Mouse (Mus musculus) bone marrow, adult 2 months (tissue): ENCODE measurements around the gene Gprc5c. TPM values are rescaled to one million over a fixed set of nuclear protein-coding genes. Genes with fewer than 3 reads are reported as not detected.

ENCODE experiments used
- H3K27ac ChIP-seq: fragments of 200-500 bp; 2 replicates; pipeline ENCODE4 v1.5.1; 2012; ENCODE audit warnings: low read depth, mild to moderate bottlenecking, control low read depth, inconsistent platforms, low read length; ENCODE audit not compliant: control insufficient read depth, poor library complexity, insufficient read depth
- H3K4me1 ChIP-seq: fragments of 200-500 bp; 2 replicates; pipeline ENCODE4 v1.6.1; 2011; ENCODE audit warnings: low read length; ENCODE audit not compliant: control insufficient read depth, insufficient read depth
- H3K4me3 ChIP-seq: fragments of 200-500 bp; replicated peaks from 2 replicates; pipeline ENCODE3; 2011; ENCODE audit warnings: mild to moderate bottlenecking, low read depth, low read length, control low read depth; ENCODE audit not compliant: control insufficient read depth
- CTCF ChIP-seq: fragments of 200-500 bp; IDR thresholded peaks from 2 replicates; pipeline ENCODE4 v1.5.1; 2011; ENCODE audit warnings: low read length, control low read depth; ENCODE audit not compliant: control insufficient read depth, insufficient read depth
- POLR2A ChIP-seq: fragments of 200-500 bp; IDR thresholded peaks from 2 replicates; pipeline ENCODE4 v1.6.1; 2011; ENCODE audit warnings: low read depth, mild to moderate bottlenecking, control low read depth, low read length, borderline replicate concordance; ENCODE audit not compliant: control insufficient read depth
- WGBS: fragments of 180-500 bp; shearing (Covaris S2); methylation state at CpG from one replicate; pipeline ENCODE4 v1.1.7; 2018; 5-methylcytosine and 5-hydroxymethylcytosine counted together
- polyA plus RNA-seq: library from polyadenylated mRNA; stranded (reverse); fragments of >200 nt; gene quantifications from 2 replicates; pipeline ENCODE4 v1.2.4, GENCODE M21; 2011; ENCODE audit warnings: low replicate concordance; ENCODE audit not compliant: missing spikeins, insufficient read depth, insufficient read length

Gprc5c gene
- polyA plus RNA-seq, 1 experiment = 1.4 TPM

DNA sequence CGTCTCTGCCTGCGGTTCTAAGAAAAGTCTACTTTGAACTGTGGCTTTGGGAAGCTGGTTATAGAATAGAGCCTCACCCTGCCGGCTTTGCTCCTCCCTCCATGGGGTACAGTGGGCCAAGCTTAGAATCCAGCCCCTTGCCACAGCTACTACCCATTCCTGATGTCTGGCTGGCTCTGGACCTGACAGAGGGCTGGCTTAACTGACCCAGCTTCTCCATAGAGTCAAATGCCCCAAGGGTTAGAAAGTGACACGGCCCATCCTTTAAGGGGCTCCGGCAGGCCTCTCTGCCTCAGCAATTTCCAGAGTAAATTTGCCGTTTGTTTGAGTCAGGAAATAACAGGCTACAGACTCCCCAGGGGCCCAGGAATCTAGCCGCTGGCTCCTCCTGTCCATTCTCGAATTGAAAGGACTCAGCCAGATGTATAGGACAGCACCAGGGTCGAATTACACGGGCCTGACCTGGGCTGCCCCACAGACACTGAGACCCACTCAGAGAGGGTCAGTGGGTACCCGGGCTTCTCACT, 27.7 kb upstream of the Gprc5c start:
- WGBS = 82% methylated on average over 11 of the region's 11 CpGs
- H3K4me1 ChIP-seq = peaks cover 2% of the 10 kb centered on the region

DNA sequence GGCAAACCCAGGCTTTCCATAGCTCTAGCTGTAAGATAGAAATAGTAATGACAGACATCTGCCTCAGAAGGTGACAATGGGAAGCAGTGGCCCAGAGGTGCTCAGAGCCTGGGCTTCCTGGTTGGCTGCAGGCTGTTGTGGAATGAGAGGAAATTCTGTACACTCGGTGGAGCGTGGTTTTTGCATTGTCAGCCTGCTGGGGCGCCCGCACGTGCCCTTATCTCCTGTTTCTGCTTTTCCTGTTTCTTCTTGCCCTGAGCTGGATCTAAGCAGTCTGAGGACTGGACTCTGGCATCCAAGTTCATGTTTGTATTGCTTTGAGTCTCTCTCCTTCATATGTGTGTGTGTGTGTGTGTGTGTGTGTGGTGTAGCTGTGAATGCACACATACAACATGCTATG, 24.3 kb upstream of the Gprc5c start:
- Histone ChIP-seq H3K27ac (no peak overlapping the region), H3K4me3 (no peak overlapping the region), H3K4me1 (no peaks in the 10 kb centered on the region; the same call in 1 of the 2 replicates)
- WGBS = 5% methylated on average over 5 of the region's 5 CpGs
- TF ChIP-seq POLR2A (no peak), CTCF (no peak)

More for the DNA sequence above, 27.7 kb upstream of the Gprc5c start:
- TF ChIP-seq POLR2A (no peak), CTCF (no peak)
- Histone ChIP-seq H3K27ac (no peak overlapping the region), H3K4me3 (no peak overlapping the region)

DNA sequence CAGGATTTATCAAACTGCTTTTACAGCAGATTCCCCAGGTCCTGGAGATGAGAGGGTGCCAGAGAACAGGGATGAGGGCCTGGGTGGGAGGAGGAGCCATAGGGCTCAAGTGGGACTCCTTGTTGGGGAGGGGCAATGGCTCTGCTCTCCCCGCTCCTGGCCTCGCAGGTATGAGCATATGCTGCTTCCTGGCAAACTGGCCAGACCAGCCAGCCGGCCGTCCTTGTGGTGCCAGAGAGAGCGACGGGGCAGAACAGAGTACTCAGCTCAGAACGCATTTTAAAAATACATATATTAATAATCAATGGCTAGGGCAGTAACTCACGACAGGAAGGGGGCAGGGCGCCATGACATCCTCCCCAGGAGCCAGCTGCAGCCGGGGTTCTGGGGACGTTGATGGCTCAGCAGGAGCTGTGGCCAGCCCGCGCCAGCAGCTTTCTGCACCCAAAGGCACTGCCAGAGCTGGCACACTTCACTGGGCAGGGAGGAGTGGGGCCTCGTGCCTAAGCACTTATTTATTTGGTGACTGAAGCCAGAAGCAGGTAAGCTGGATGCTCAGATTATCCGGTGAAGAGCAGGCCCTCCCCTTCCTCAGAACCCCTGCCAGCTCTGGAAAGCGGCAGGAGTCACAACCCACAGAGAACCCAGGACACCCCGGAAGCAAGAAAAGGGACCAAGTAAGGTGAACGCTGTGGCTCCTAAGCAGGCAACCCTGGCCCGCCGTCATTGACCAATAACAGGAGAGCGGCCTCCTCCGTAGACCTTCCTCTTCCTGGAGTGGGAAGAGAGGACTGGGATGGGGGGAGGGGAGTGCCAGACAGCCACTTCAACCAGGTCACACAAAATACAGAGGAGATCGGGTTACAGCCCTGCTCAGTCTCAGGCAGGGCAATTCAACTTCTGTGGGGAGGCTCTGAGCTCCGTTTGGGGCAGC, 21.2 kb upstream of the Gprc5c start:
- H3K4me1 ChIP-seq = no peaks in the 10 kb centered on the region; the same call in 1 of the 2 replicates
- H3K27ac ChIP-seq = peak overlapping the region; percentile 17; the same call in 1 of the 2 replicates
- TF ChIP-seq CTCF (no peak), POLR2A (no peak)
- WGBS = 16% methylated on average over 24 of the region's 24 CpGs
- H3K4me3 ChIP-seq = peak overlapping the region; percentile 35

DNA sequence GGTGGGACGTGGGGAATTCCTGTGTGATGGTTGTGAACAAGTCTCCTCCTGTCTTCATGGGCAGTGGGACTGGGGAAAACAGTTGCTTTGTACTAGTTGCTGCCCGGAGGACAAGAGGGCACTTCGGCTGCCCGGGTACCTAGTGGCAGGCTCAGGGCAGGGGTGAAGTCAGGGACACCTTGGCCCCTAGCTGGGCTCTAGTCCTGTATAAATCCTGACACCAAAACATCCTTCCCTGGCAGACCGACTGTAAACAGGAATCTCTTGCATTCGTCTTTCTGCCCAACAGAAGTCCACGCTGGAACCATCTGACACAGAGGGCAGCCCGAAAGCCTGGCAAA, 20.5 kb upstream of the Gprc5c start:
- WGBS = 63% methylated on average over 8 of the region's 8 CpGs
- Histone ChIP-seq H3K4me1 (no peaks in the 10 kb centered on the region; the same call in 1 of the 2 replicates), H3K4me3 (no peak overlapping the region), H3K27ac (no peak overlapping the region; the same call in 1 of the 2 replicates)
- TF ChIP-seq CTCF = no peak
- TF ChIP-seq POLR2A = no peak

DNA sequence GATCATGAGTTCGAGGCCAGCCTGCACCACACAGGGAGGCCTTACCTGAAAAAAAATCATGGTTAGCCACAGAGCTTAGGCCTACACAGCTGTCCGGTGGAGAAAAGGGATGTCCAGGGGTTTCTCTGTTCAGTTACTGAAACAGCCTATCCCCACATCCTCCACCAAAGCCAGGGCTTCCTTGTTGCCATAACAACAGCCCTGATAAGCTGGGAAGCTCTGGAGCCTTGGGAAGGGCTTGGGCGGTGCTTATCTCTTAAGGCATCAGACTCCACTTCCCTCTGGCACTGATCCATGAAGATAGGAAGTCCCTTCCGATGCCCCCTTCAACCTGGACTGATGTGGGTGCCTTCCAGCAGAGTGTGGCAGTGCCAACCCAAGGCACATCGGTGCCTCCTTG, 17.8 kb upstream of the Gprc5c start:
- peaks cover 1% of the 10 kb centered on the region; the same call in 1 of the 2 replicates for H3K4me1 ChIP-seq
- no peak overlapping the region for H3K27ac ChIP-seq
- no peak overlapping the region for H3K4me3 ChIP-seq
- 65% methylated on average over 5 of the region's 5 CpGs for WGBS
- TF ChIP-seq CTCF (no peak), POLR2A (no peak)

DNA sequence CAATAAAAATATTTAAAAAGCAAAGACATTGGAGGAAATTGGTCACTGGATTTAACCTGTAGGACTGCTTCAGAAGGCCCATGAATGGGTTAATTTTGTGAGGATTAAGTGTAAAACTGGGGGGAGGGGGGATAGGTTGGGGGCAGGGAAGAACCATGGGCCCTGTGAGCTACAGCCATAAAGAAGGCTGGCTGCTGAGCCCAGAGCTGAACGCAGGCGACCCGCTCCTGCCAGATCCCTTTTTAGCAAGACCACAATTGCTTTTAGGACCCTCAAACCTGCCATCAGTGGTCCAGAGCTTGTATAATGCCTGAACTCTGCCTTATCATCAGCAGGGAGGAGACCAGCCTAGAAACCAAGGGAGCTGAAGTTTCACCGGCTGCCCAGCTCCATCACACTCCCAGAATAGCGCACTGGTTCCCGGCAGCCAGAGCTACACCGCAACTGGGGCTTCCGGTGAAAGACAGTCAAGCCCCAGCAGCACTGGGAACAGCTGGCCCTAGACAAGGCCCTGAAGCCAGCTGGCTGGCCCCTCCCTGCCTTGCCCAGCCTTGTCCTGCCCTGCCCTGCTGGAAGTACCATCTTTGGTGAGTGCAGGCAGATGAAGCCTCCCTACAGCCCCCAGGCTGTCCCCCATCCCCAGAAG, 7.0 kb upstream of the Gprc5c start:
- H3K27ac ChIP-seq = no peak overlapping the region; the same call in 1 of the 2 replicates
- TF ChIP-seq POLR2A = no peak
- TF ChIP-seq CTCF = no peak
- 20% methylated on average over 8 of the region's 8 CpGs for WGBS

DNA sequence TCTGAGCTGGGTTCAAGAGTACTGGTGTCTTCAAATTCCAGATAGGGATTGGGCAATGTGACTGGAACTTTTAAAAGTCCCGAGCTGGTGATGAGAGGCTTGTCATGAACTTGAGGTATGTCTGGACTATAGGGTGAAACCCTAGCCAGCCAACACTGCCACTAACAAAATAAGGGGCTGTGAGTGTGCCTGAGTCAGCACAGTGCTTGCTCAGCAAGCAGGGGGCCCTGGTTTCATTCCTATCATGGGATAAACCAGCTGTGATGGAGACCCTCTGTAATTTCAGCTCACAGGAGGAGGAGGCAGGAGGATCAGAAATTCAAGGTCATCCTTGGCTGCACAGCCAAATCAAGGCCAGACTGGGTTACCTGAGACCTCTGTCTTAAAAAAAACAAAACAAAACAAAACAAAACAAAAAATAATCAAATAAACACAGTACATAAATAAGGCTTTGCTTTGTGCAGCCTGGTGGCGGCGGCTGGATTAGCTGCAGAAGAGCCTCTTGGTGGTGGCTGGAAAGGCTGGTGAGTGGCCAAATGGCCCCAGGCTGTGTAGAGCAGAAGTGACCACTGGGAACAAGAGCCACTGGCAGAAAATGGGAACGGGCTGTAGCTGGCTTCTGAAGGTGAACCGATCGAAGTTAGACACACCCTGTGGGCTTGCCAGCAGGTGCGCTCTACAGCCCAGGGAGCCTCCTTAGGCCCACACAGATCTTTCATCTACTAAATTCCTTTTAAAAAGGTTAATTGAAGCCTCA, 6.3 kb upstream of the Gprc5c start:
- TF ChIP-seq CTCF = no peak
- TF ChIP-seq POLR2A = no peak
- 76% methylated on average over 7 of the region's 7 CpGs for WGBS
- Histone ChIP-seq H3K27ac (no peak overlapping the region), H3K4me1 (no peaks in the 10 kb centered on the region), H3K4me3 (no peak overlapping the region)

More for the DNA sequence above, 7.0 kb upstream of the Gprc5c start:
- no peak overlapping the region for H3K4me3 ChIP-seq
- no peaks in the 10 kb centered on the region for H3K4me1 ChIP-seq
